Mouse (Mus musculus) kidney, adult 2 months (tissue): ENCODE measurements at regions not wholly inside any gene's neighbourhood (a gene's known extent, or its start where the extent isn't known, plus 50 kb on each side); places are given as distances from the start of the nearest gene placed in this dataset.

Source experiments
- DNase-seq: peaks from one replicate; pipeline ENCODE4 v3.0.0; 2021
- H3K27ac ChIP-seq: fragments of 200-500 bp; 2 replicates; pipeline ENCODE4 v1.5.1; 2012; ENCODE audit warnings: low read depth, low read length, control low read depth, inconsistent platforms; ENCODE audit not compliant: insufficient read depth
- H3K27me3 ChIP-seq: fragments of 200-500 bp; replicated peaks from 2 replicates; pipeline ENCODE4 v1.6.1; 2012; ENCODE audit warnings: mild to moderate bottlenecking, moderate library complexity, low read length, inconsistent platforms; ENCODE audit not compliant: control insufficient read depth, insufficient read depth
- H3K36me3 ChIP-seq: fragments of 200-500 bp; 2 replicates; pipeline ENCODE4 v1.6.1; 2012; ENCODE audit warnings: mild to moderate bottlenecking, moderate library complexity, low read length, inconsistent platforms; ENCODE audit not compliant: control insufficient read depth, insufficient read depth
- H3K4me1 ChIP-seq: fragments of 200-500 bp; 2 replicates; pipeline ENCODE4 v1.6.1; 2011; ENCODE audit warnings: low read length; ENCODE audit not compliant: control insufficient read depth, insufficient read depth
- H3K4me3 ChIP-seq: fragments of 200-500 bp; 2 replicates; pipeline ENCODE4 v1.5.1; 2011; ENCODE audit warnings: mild to moderate bottlenecking, low read depth, low read length, control low read depth; ENCODE audit not compliant: insufficient read depth
- CTCF ChIP-seq: fragments of 200-500 bp; conservative IDR thresholded peaks from 2 replicates; pipeline ENCODE4 v1.5.1; 2011; ENCODE audit warnings: low read depth, mild to moderate bottlenecking, control low read depth, low read length, moderate library complexity, mixed read lengths; ENCODE audit not compliant: insufficient read depth, insufficient read length
- POLR2A ChIP-seq: fragments of 200-500 bp; IDR thresholded peaks from one replicate; pipeline ENCODE4 v1.6.1; 2011; ENCODE audit warnings: low read depth, low read length, control low read depth
- WGBS: fragments of 180-500 bp; shearing (Covaris S2); methylation state at CpG from one replicate; pipeline ENCODE4 v1.1.7; 2018; 5-methylcytosine and 5-hydroxymethylcytosine counted together

DNA sequence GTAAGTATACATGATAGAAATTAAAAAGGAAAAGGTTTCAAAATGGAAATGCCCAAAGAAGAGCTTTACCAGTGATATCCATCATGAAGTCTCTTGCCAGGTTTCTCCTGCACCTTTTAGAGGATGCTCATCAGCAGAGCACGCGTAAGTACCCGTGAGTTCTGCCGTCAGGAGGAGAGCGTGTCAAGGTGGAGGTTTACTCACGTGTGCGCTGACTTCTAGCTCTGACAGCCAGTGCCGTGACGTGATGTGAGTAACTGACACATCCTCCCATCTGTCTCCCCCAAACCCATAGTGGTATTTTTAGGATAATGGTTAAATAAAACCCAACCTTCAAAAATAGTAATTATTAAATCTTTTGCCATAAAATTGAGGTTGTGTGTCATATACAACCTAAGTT is 55.3 kb downstream of the Adra2a start:
- WGBS: 73% methylated on average over 9 of the region's 9 CpGs
- TF ChIP-seq POLR2A: no peak
- no peak for TF ChIP-seq CTCF
- Histone ChIP-seq H3K4me3 (no peak overlapping the region), H3K4me1 (no peaks in the 10 kb centered on the region), H3K27me3 (no peaks in the 10 kb centered on the region), H3K27ac (no peak overlapping the region), H3K36me3 (no peaks in the 10 kb centered on the region)
- DNase-seq: no peak

DNA sequence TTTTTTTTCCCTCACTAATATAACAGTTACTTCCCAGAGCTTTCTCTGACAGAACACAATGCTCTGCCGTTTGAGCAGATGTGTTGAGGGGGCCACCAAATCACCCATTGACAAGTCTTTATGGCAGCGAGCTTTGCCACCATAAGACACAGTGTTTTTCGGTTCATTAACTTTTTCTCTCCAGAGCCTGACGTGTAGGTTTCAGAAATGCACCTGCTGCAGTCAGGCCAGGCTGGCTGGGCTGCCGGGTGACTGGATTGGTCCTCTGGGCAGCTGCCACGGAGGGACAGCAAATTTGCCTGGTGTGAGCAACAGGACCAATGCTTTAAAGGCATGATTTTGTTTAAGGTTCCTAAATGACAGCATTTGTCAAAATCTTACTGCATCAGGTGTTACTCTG is 55.8 kb downstream of the Adra2a start:
- no peak for DNase-seq

DNA sequence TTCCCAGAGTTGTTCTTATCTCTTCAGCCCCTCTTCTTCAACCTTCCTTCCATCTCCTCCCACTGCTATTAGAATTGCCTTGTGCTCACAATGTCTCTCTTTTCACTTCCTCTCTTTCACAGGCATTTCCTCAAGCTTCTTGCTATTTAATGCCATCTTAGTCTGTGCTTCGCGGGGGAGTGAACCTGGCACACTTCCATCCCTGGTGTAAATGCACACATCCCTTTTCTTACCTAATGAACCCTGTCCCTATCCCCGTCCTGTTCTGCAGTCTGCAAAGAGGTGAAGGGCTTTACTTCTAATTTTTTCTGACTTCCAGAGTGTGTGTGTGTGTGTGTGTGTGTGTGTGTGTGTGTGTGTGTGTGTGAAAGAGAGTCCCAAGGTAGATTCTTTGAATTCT is 62.6 kb downstream of the Adra2a start:
- Histone ChIP-seq H3K27me3 (no peaks in the 10 kb centered on the region), H3K36me3 (no peaks in the 10 kb centered on the region), H3K4me1 (no peaks in the 10 kb centered on the region), H3K4me3 (no peak overlapping the region), H3K27ac (no peak overlapping the region)
- TF ChIP-seq POLR2A (no peak), CTCF (no peak)
- DNase-seq: no peak
- 20% methylated on average over 3 of the region's 3 CpGs for WGBS

More for the DNA sequence above, 55.8 kb downstream of the Adra2a start:
- no peaks in the 10 kb centered on the region for H3K27me3 ChIP-seq
- H3K36me3 ChIP-seq: no peaks in the 10 kb centered on the region
- no peak overlapping the region for H3K4me3 ChIP-seq
- no peak overlapping the region for H3K27ac ChIP-seq
- TF ChIP-seq POLR2A: no peak
- TF ChIP-seq CTCF: no peak
- WGBS: 33% methylated on average over 6 of the region's 6 CpGs
- H3K4me1 ChIP-seq: no peaks in the 10 kb centered on the region

DNA sequence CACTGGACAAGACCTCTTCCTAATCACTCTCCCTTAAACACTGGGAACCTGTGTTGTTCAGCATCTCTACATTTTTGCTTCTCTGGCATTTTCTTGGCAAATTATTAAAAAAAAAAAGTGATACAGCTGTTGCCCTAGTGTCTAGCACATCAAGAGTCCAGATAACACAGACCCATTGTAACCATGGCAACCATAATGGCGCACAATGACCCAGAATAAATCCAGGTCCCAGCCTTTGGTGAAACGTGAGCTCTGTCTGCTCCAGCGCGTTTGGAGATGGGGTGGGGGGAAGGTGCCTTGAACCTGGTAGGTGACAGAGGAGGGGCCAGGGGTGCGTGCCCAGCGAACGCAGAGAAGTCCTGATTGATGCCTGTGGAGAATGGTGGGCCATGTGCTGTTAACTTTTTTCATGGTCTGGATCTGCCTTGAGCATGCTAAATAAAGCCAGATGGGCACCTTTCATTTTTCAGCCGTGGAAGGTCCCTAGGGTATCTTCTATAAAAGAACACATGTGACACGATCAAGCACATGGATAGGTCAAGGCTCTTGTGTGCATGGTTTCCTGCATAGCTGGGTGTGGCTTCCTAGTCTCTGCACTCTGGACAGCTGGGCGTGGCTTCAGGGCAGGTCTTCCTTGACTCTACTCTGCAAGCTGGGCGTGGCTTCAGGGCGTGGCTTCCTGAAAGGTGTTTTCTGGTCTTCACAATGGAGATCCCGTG is 63.3 kb downstream of the Adra2a start:
- Histone ChIP-seq H3K27me3 (no peaks in the 10 kb centered on the region), H3K4me1 (no peaks in the 10 kb centered on the region), H3K27ac (no peak overlapping the region), H3K4me3 (no peak overlapping the region), H3K36me3 (no peaks in the 10 kb centered on the region)
- TF ChIP-seq POLR2A (no peak), CTCF (no peak)
- DNase-seq: no peak
- 44% methylated on average over 13 of the region's 13 CpGs for WGBS

- Histone ChIP-seq H3K36me3 (no peaks in the 10 kb centered on the region), H3K27me3 (no peaks in the 10 kb centered on the region), H3K27ac (no peak overlapping the region), H3K4me1 (no peaks in the 10 kb centered on the region), H3K4me3 (no peak overlapping the region)
- TF ChIP-seq CTCF (no peak), POLR2A (no peak)
- no peak for DNase-seq
- 64% methylated on average over 6 of the region's 6 CpGs for WGBS
These were observed 66.1 kb downstream of the Adra2a start for GRCm38 (mm10) chr19:54110080-54110479.

- H3K36me3 ChIP-seq: no peaks in the 10 kb centered on the region
- no peak for DNase-seq
- TF ChIP-seq POLR2A: no peak
- no peak for TF ChIP-seq CTCF
- no peak overlapping the region for H3K27ac ChIP-seq
- WGBS: 62% methylated on average over 3 of the region's 3 CpGs
- no peaks in the 10 kb centered on the region for H3K4me1 ChIP-seq
- no peak overlapping the region for H3K4me3 ChIP-seq
- H3K27me3 ChIP-seq: no peaks in the 10 kb centered on the region
These were observed 68.7 kb downstream of the Adra2a start for GRCm38 (mm10) chr19:54112691-54113090.

- no peak for DNase-seq
- no peak overlapping the region for H3K4me3 ChIP-seq
- H3K36me3 ChIP-seq: no peaks in the 10 kb centered on the region
- TF ChIP-seq CTCF (no peak), POLR2A (no peak)
- no peaks in the 10 kb centered on the region for H3K27me3 ChIP-seq
- H3K27ac ChIP-seq: no peak overlapping the region
- H3K4me1 ChIP-seq: no peaks in the 10 kb centered on the region
- 60% methylated on average over 6 of the region's 6 CpGs for WGBS
These were observed 69.5 kb downstream of the Adra2a start for GRCm38 (mm10) chr19:54113421-54113820.
